Mouse (Mus musculus) heart, adult 2 months (tissue): ENCODE measurements around the gene Sept3. TPM values are rescaled to one million over a fixed set of nuclear protein-coding genes. Genes with fewer than 3 reads are reported as not detected.

Experiments used
- DNase-seq, 2 experiments: peaks; one replicate each; pipeline ENCODE4 v3.0.0; 2021
- H3K27ac ChIP-seq: fragments of 200-600 bp; 2 replicates; pipeline ENCODE4 v1.8.1; 2022
- H3K27me3 ChIP-seq: fragments of 200-500 bp; 2 replicates; pipeline ENCODE4 v1.6.1; 2012; ENCODE audit warnings: mild to moderate bottlenecking, low read length, inconsistent platforms, mixed read lengths; ENCODE audit not compliant: control insufficient read depth, insufficient read depth
- H3K36me3 ChIP-seq: fragments of 200-500 bp; 2 replicates; pipeline ENCODE4 v1.6.1; 2012; ENCODE audit warnings: low read length, inconsistent platforms; ENCODE audit not compliant: control insufficient read depth, insufficient read depth
- H3K4me1 ChIP-seq: fragments of 200-500 bp; 2 replicates; pipeline ENCODE4 v1.6.1; 2011; ENCODE audit warnings: low read length; ENCODE audit not compliant: control insufficient read depth, insufficient read depth
- H3K4me3 ChIP-seq: fragments of 200-600 bp; 2 replicates; pipeline ENCODE4 v1.8.1; 2022
- H3K79me2 ChIP-seq: fragments of 200-500 bp; replicated peaks from 2 replicates; pipeline ENCODE4 v1.6.1; 2012; ENCODE audit warnings: mild to moderate bottlenecking, inconsistent platforms, low read length, moderate library complexity, mixed read lengths; ENCODE audit not compliant: control insufficient read depth, insufficient read depth
- H3K9ac ChIP-seq: fragments of 200-500 bp; 2 replicates; pipeline ENCODE4 v1.6.1; 2012; ENCODE audit warnings: low read depth, mild to moderate bottlenecking, control low read depth, inconsistent platforms, low read length, mixed read lengths
- CTCF ChIP-seq: fragments of 200-600 bp; IDR thresholded peaks from 2 replicates; pipeline ENCODE4 v1.8.1; 2022; ENCODE audit warnings: antibody characterized with exemption, mild to moderate bottlenecking, moderate library complexity
- EP300 ChIP-seq: fragments of 200-500 bp; IDR thresholded peaks from 2 replicates; pipeline ENCODE4 v1.6.1; 2011; ENCODE audit warnings: low read depth, low read length, control low read depth; ENCODE audit not compliant: insufficient read depth
- POLR2A ChIP-seq: fragments of 200-500 bp; IDR thresholded peaks from 2 replicates; pipeline ENCODE4 v1.6.1; 2011; ENCODE audit warnings: mild to moderate bottlenecking, low read depth, low read length, control low read depth; ENCODE audit not compliant: insufficient read depth
- WGBS: fragments of 180-500 bp; shearing (Covaris S2); methylation state at CpG from one replicate; pipeline ENCODE4 v1.1.7; 2018; 5-methylcytosine and 5-hydroxymethylcytosine counted together
- intact Hi-C: fragments of 180-260 bp; cut with DNase I; formaldehyde crosslinking; loops from one replicate; pipeline ENCODE4 v1.15.1; 2025
- polyA plus RNA-seq: library from polyadenylated mRNA; depleted of rRNA; stranded (reverse); fragments of >200 nt; gene quantifications from 2 replicates; pipeline ENCODE4 v1.2.3, GENCODE M21; 2012
- total RNA-seq, 2 experiments: library from RNA; stranded (reverse); gene quantifications; 2 replicates each; pipeline ENCODE4 v1.2.3; 2021

Sept3 gene
- total and polyA plus RNA-seq, 3 experiments = 0.39 to 0.44 (median 0.43) TPM

DNA sequence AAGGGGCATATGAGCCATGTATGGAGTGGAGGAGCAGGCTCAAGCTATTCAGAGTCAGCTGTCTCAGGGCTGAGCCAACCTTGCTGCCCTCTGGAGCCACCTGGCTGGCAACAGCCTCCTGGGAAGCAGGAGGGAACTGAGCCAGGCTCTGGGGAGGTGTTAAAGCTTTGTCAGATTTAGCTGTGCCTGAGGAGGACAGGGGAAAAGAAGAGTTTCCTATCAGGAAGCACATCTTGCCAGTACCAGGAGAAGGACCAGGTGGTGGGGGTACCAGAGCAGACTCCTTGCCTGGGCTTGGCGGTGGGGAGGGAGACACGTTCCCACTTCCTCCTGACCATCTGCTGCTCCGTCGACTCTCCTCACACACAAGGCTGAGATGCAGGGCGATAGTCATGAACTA, 2.9 kb downstream of the Sept3 start:
- Histone ChIP-seq H3K4me1 (peaks cover 2% of the 10 kb centered on the region; the same call in 1 of the 2 replicates), H3K27me3 (peaks cover 5% of the 10 kb centered on the region), H3K4me3 (no peak overlapping the region), H3K9ac (no peak overlapping the region), H3K79me2 (no peaks in the 10 kb centered on the region), H3K27ac (no peak overlapping the region), H3K36me3 (no peaks in the 10 kb centered on the region)
- 54% methylated on average over 5 of the region's 5 CpGs for WGBS
- no peak for DNase-seq
- TF ChIP-seq CTCF (no peak), POLR2A (no peak), EP300 (no peak)
- intact Hi-C loops = no loop called here

GRCm38 (mm10) chr15:82280638-82281037, 5.9 kb downstream of the Sept3 start:
- H3K9ac ChIP-seq = no peak overlapping the region
- intact Hi-C loops = no loop called here
- H3K79me2 ChIP-seq = no peaks in the 10 kb centered on the region
- H3K4me1 ChIP-seq = peaks cover 2% of the 10 kb centered on the region; the same call in 1 of the 2 replicates
- no peak overlapping the region for H3K27ac ChIP-seq
- WGBS = 36% methylated on average over 4 of the region's 4 CpGs
- no peak overlapping the region for H3K4me3 ChIP-seq
- no peaks in the 10 kb centered on the region; the same call in 1 of the 2 replicates for H3K27me3 ChIP-seq
- no peak for DNase-seq
- H3K36me3 ChIP-seq = no peaks in the 10 kb centered on the region
- TF ChIP-seq EP300 = no peak
- TF ChIP-seq POLR2A = no peak
- no peak for TF ChIP-seq CTCF

GRCm38 (mm10) chr15:82286157-82286556, 11.5 kb downstream of the Sept3 start:
- no peaks in the 10 kb centered on the region for H3K4me1 ChIP-seq
- H3K36me3 ChIP-seq = no peaks in the 10 kb centered on the region
- no peak overlapping the region for H3K4me3 ChIP-seq
- TF ChIP-seq POLR2A (no peak), EP300 (no peak), CTCF (no peak)
- intact Hi-C loops = no loop called here
- H3K79me2 ChIP-seq = no peaks in the 10 kb centered on the region
- 48% methylated on average over 12 of the region's 12 CpGs for WGBS
- DNase-seq = no peak
- H3K9ac ChIP-seq = no peak overlapping the region
- H3K27ac ChIP-seq = no peak overlapping the region
- no peaks in the 10 kb centered on the region for H3K27me3 ChIP-seq

GRCm38 (mm10) chr15:82290252-82290651, 15.6 kb downstream of the Sept3 start:
- H3K27ac ChIP-seq = no peak overlapping the region
- H3K4me1 ChIP-seq = no peaks in the 10 kb centered on the region
- 83% methylated on average over 7 of the region's 7 CpGs for WGBS
- H3K79me2 ChIP-seq = no peaks in the 10 kb centered on the region
- no peak for DNase-seq
- no peak overlapping the region for H3K9ac ChIP-seq
- no peaks in the 10 kb centered on the region for H3K27me3 ChIP-seq
- intact Hi-C loops = no loop called here
- H3K4me3 ChIP-seq = no peak overlapping the region
- no peaks in the 10 kb centered on the region for H3K36me3 ChIP-seq
- TF ChIP-seq POLR2A = no peak
- no peak for TF ChIP-seq EP300

DNA sequence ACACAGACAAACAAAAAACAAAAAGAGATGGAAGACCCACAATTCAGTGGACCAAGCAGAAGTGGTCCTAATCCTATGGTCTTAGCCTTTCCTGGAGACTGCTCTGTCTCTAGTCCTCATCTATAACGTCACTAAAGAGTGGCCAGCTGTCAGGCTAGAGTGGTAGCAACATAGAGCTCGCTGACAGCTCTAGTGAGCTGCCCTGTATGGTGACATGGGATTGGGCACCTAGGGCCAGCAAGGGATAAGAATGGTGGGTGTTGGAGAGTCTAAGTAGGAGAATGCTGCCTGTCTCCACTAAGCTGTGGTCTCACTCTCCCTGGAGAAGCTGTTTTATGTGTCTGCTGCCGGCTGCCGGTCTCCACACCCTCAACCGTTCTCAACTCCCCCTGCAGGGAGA, 18.2 kb downstream of the Sept3 start:
- Histone ChIP-seq H3K27me3 (no peaks in the 10 kb centered on the region), H3K36me3 (no peaks in the 10 kb centered on the region), H3K9ac (no peak overlapping the region), H3K4me1 (no peaks in the 10 kb centered on the region), H3K27ac (no peak overlapping the region), H3K79me2 (no peaks in the 10 kb centered on the region), H3K4me3 (no peak overlapping the region)
- TF ChIP-seq CTCF = no peak
- no peak for TF ChIP-seq EP300
- no peak for TF ChIP-seq POLR2A
- intact Hi-C loops = no loop called here
- DNase-seq = no peak
- 27% methylated on average over 5 of the region's 5 CpGs for WGBS

GRCm38 (mm10) chr15:82293271-82293711, 18.6 kb downstream of the Sept3 start:
- H3K79me2 ChIP-seq = no peaks in the 10 kb centered on the region
- no peaks in the 10 kb centered on the region for H3K27me3 ChIP-seq
- WGBS = 18% methylated on average over 7 of the region's 7 CpGs
- intact Hi-C loops = no loop called here
- H3K4me3 ChIP-seq = no peak overlapping the region
- H3K27ac ChIP-seq = no peak overlapping the region
- no peak for TF ChIP-seq EP300
- H3K9ac ChIP-seq = no peak overlapping the region
- no peak for DNase-seq
- no peaks in the 10 kb centered on the region for H3K36me3 ChIP-seq
- H3K4me1 ChIP-seq = no peaks in the 10 kb centered on the region
